Mouse (Mus musculus) G1E (cell line): ENCODE results near the gene Mrm2. TPM values are rescaled to one million over a fixed set of nuclear protein-coding genes. Genes with fewer than 3 reads are reported as not detected.

Source experiments
- ATAC-seq: 2 replicates; pipeline ENCODE4 v1.8.0; 2016; ENCODE audit warnings: mild to moderate bottlenecking; ENCODE audit not compliant: insufficient number of reproducible peaks, poor library complexity, low FRiP score, severe bottlenecking; ENCODE audit errors: extremely low read depth
- DNase-seq: peaks from one replicate; pipeline ENCODE4 v3.0.0; 2012; ENCODE audit warnings: low spot score
- H3K27me3 ChIP-seq: 2 replicates; pipeline ENCODE4 v1.6.1; 2012; ENCODE audit warnings: mild to moderate bottlenecking, low read length, inconsistent platforms; ENCODE audit not compliant: insufficient read depth
- H3K36me3 ChIP-seq: replicated peaks from 2 replicates; pipeline ENCODE3; 2012; ENCODE audit warnings: mild to moderate bottlenecking, inconsistent platforms
- H3K4me1 ChIP-seq: 2 replicates; pipeline ENCODE4 v1.6.1; 2012; ENCODE audit warnings: low read depth, low read length, inconsistent platforms, mixed read lengths; ENCODE audit not compliant: insufficient read depth
- H3K4me3 ChIP-seq: 2 replicates; pipeline ENCODE4 v1.5.1; 2012; ENCODE audit warnings: low read depth, mild to moderate bottlenecking, inconsistent platforms, low read length, moderate library complexity, mixed read lengths
- H3K9me3 ChIP-seq: replicated peaks from 2 replicates; pipeline ENCODE4 v1.6.1; 2012; ENCODE audit warnings: inconsistent platforms
- CTCF ChIP-seq: IDR thresholded peaks from 2 replicates; pipeline ENCODE4 v1.5.1; 2012; ENCODE audit warnings: low read depth, low read length, inconsistent platforms, mixed read lengths
- GATA1 ChIP-seq: IDR thresholded peaks from 2 replicates; pipeline ENCODE4 v1.6.1; 2012; ENCODE audit warnings: borderline replicate concordance, low read length, inconsistent platforms, mixed read lengths
- GATA2 ChIP-seq: IDR thresholded peaks from 2 replicates; pipeline ENCODE4 v1.6.1; 2012; ENCODE audit warnings: low read depth, low read length, inconsistent platforms, borderline replicate concordance
- POLR2AphosphoS5 ChIP-seq: IDR thresholded peaks from 2 replicates; pipeline ENCODE4 v1.6.1; 2012; ENCODE audit warnings: low read depth, low read length, inconsistent platforms; ENCODE audit not compliant: insufficient replicate concordance
- TAL1 ChIP-seq: conservative IDR thresholded peaks from 2 replicates; pipeline ENCODE4 v1.6.1; 2012; ENCODE audit warnings: low read depth, low read length, inconsistent platforms, mixed read lengths
- polyA plus RNA-seq: library from polyadenylated mRNA; stranded (reverse); fragments of >175 nt; gene quantifications from 2 replicates; pipeline ENCODE4 v1.2.3, GENCODE M21; 2012
- total RNA-seq, 2 experiments: library from RNA; stranded (forward) in 1 of 2; stranded (reverse) in 1 of 2; fragments of 200-1000 nt in 1 of 2; fragments of >200 nt in 1 of 2; fragmentation: Nextera tagmentation in 1 of 2; gene quantifications; 2 replicates each; pipeline ENCODE4 v1.2.3; 2014 to 2017

The Mrm2 gene
- total and polyA plus RNA-seq, 3 experiments, result 4.8 to 13.6 (median 8.5) TPM

GRCm38 (mm10) chr5:140298291-140298690 lies 33.4 kb downstream of the Mrm2 start:
- Histone ChIP-seq H3K27me3 (no peaks in the 10 kb centered on the region), H3K4me1 (no peaks in the 10 kb centered on the region), H3K4me3 (no peak overlapping the region), H3K9me3 (no peaks in the 10 kb centered on the region), H3K36me3 (peaks cover 88% of the 10 kb centered on the region)
- no peak for ATAC-seq
- no peak for DNase-seq
- TF ChIP-seq GATA2 (no peak), CTCF (no peak)

- DNase-seq (peak; percentile 14), ATAC-seq (no peak)
- Histone ChIP-seq H3K27me3 (no peaks in the 10 kb centered on the region), H3K9me3 (no peaks in the 10 kb centered on the region), H3K4me3 (no peak overlapping the region), H3K36me3 (peaks cover 94% of the 10 kb centered on the region), H3K4me1 (no peaks in the 10 kb centered on the region)
- TF ChIP-seq TAL1 (no peak), GATA1 (no peak), POLR2AphosphoS5 (no peak), CTCF (no peak; the same call in 1 of the 2 replicates), GATA2 (no peak)
Measured at GRCm38 (mm10) chr5:140292152-140292551, 39.5 kb downstream of the Mrm2 start.

GRCm38 (mm10) chr5:140289161-140289560 lies 42.5 kb downstream of the Mrm2 start:
- no peaks in the 10 kb centered on the region for H3K9me3 ChIP-seq
- no peaks in the 10 kb centered on the region for H3K4me1 ChIP-seq
- no peak for DNase-seq
- TF ChIP-seq GATA2 (no peak), TAL1 (no peak), GATA1 (no peak), POLR2AphosphoS5 (no peak), CTCF (no peak)
- peaks cover 96% of the 10 kb centered on the region for H3K36me3 ChIP-seq
- ATAC-seq, result no peak
- no peak overlapping the region for H3K4me3 ChIP-seq
- no peaks in the 10 kb centered on the region for H3K27me3 ChIP-seq

GRCm38 (mm10) chr5:140288287-140288686 lies 43.4 kb downstream of the Mrm2 start:
- Histone ChIP-seq H3K4me1 (no peaks in the 10 kb centered on the region), H3K27me3 (no peaks in the 10 kb centered on the region), H3K4me3 (no peak overlapping the region), H3K36me3 (peaks cover 97% of the 10 kb centered on the region), H3K9me3 (no peaks in the 10 kb centered on the region)
- TF ChIP-seq POLR2AphosphoS5, result no peak
- no peak for TF ChIP-seq GATA1
- TF ChIP-seq TAL1, result no peak
- TF ChIP-seq GATA2, result no peak
- no peak for TF ChIP-seq CTCF
- no peak for DNase-seq
- ATAC-seq, result no peak

- H3K27me3 ChIP-seq, result no peaks in the 10 kb centered on the region
- ATAC-seq, result no peak
- no peaks in the 10 kb centered on the region for H3K9me3 ChIP-seq
- TF ChIP-seq GATA2 (no peak), POLR2AphosphoS5 (no peak), TAL1 (no peak), GATA1 (no peak), CTCF (no peak)
- H3K4me3 ChIP-seq, result no peak overlapping the region
- DNase-seq, result no peak
- peaks cover 96% of the 10 kb centered on the region for H3K36me3 ChIP-seq
- H3K4me1 ChIP-seq, result no peaks in the 10 kb centered on the region
Measured at GRCm38 (mm10) chr5:140284761-140285160, 46.9 kb downstream of the Mrm2 start.

GRCm38 (mm10) chr5:140284011-140284410 lies 47.7 kb downstream of the Mrm2 start:
- no peak for ATAC-seq
- Histone ChIP-seq H3K4me3 (no peak overlapping the region), H3K36me3 (peaks cover 96% of the 10 kb centered on the region), H3K4me1 (no peaks in the 10 kb centered on the region), H3K27me3 (no peaks in the 10 kb centered on the region), H3K9me3 (no peaks in the 10 kb centered on the region)
- no peak for TF ChIP-seq POLR2AphosphoS5
- no peak for TF ChIP-seq TAL1
- no peak for TF ChIP-seq GATA2
- TF ChIP-seq CTCF, result no peak
- TF ChIP-seq GATA1, result no peak
- no peak for DNase-seq

- no peak for TF ChIP-seq CTCF
- TF ChIP-seq TAL1, result no peak
- no peak for TF ChIP-seq GATA1
- TF ChIP-seq POLR2AphosphoS5, result no peak
- TF ChIP-seq GATA2, result no peak
- Histone ChIP-seq H3K9me3 (no peaks in the 10 kb centered on the region), H3K4me3 (no peak overlapping the region), H3K36me3 (peaks cover 96% of the 10 kb centered on the region), H3K27me3 (no peaks in the 10 kb centered on the region), H3K4me1 (no peaks in the 10 kb centered on the region)
- DNase-seq (no peak), ATAC-seq (no peak)
Measured at GRCm38 (mm10) chr5:140282900-140283299, 48.8 kb downstream of the Mrm2 start.
